Mouse (Mus musculus): Measurements from ENCODE around the gene Zfp185.
"Not testable (repeated sequence)": the region's sequence is repeated elsewhere in the genome, so short reads cannot be mapped to it uniquely, and the experiment has no call there.

The Zfp185 gene

GRCm38 (mm10) chrX:73062323-73062722 lies 75.2 kb downstream of the Zfp185 start:
- DNase-seq (ENCODE audit: low read depth, low spot score) = no peak

- DNase-seq (ENCODE audit: low read depth, low spot score) = peak; percentile 9
These were observed 76.6 kb downstream of the Zfp185 start for GRCm38 (mm10) chrX:73063512-73064414.

- no peak for DNase-seq (ENCODE audit: low read depth, low spot score)
These were observed 77.3 kb downstream of the Zfp185 start, which contains the start of gene Pnma3 for GRCm38 (mm10) chrX:73064415-73064793. TSS of gene Pnma3 (plus strand) at chrX:73064787.

- not testable (repeated sequence) for DNase-seq (ENCODE audit: low read depth, low spot score)
These were observed 79.7 kb downstream of the Zfp185 start for GRCm38 (mm10) chrX:73066765-73067312.

Data from forelimb bud, embryonic 11.5 days (tissue).